Mouse (Mus musculus) right cerebral cortex, postnatal 36 days (tissue): ENCODE measurements around the gene Cep63.

Experiments used
- DNase-seq, 2 experiments: peaks; one replicate each; pipeline ENCODE4 v3.0.0; 2022; ENCODE audit warnings: low spot score in 2 of 2, mixed read lengths in 1 of 2

Cep63 gene

GRCm38 (mm10) chr9:102625983-102626838 is at the start of gene Cep63, which contains the start of gene Anapc13:
Gene Cep63 (minus strand): TSS chr9:102626534.
Gene Anapc13 (plus strand): TSS chr9:102626296.
- peak; percentile 96 for DNase-seq

- no peak for DNase-seq
Observed at GRCm38 (mm10) chr9:102675922-102676321, 49.6 kb upstream of the Cep63 start.

GRCm38 (mm10) chr9:102673381-102673780 is 47.0 kb upstream of the Cep63 start:
- DNase-seq = no peak

GRCm38 (mm10) chr9:102668906-102669305 is 42.6 kb upstream of the Cep63 start:
- no peak for DNase-seq

GRCm38 (mm10) chr9:102668115-102668514 is 41.8 kb upstream of the Cep63 start:
- DNase-seq = no peak

GRCm38 (mm10) chr9:102656355-102657095 is 30.2 kb upstream of the Cep63 start:
- DNase-seq = no peak

- no peak for DNase-seq
Observed at GRCm38 (mm10) chr9:102651199-102651720, 24.9 kb upstream of the Cep63 start.

- no peak for DNase-seq
Observed at GRCm38 (mm10) chr9:102650637-102651036, 24.3 kb upstream of the Cep63 start.

GRCm38 (mm10) chr9:102649917-102650527 is 23.7 kb upstream of the Cep63 start:
- no peak for DNase-seq

- DNase-seq = no peak
Observed at GRCm38 (mm10) chr9:102647010-102647409, 20.7 kb upstream of the Cep63 start.

- DNase-seq = no peak
Observed at GRCm38 (mm10) chr9:102645119-102645695, 18.9 kb upstream of the Cep63 start.

- DNase-seq = no peak
Observed at GRCm38 (mm10) chr9:102643486-102644101, 17.3 kb upstream of the Cep63 start.

- no peak for DNase-seq
Observed at GRCm38 (mm10) chr9:102643071-102643485, 16.7 kb upstream of the Cep63 start.

GRCm38 (mm10) chr9:102641531-102641930 is 15.2 kb upstream of the Cep63 start:
- DNase-seq = no peak

GRCm38 (mm10) chr9:102639510-102639909 is 13.2 kb upstream of the Cep63 start:
- DNase-seq = no peak

GRCm38 (mm10) chr9:102638963-102639362 is 12.6 kb upstream of the Cep63 start:
- no peak for DNase-seq

GRCm38 (mm10) chr9:102637115-102637514 is 10.8 kb upstream of the Cep63 start:
- no peak for DNase-seq

GRCm38 (mm10) chr9:102636553-102636952 is 10.2 kb upstream of the Cep63 start:
- DNase-seq = no peak

- no peak for DNase-seq
Observed at GRCm38 (mm10) chr9:102634453-102634852, 8.1 kb upstream of the Cep63 start.

- DNase-seq = no peak
Observed at GRCm38 (mm10) chr9:102632923-102633537, 6.7 kb upstream of the Cep63 start.

- no peak for DNase-seq
Observed at GRCm38 (mm10) chr9:102632173-102632572, 5.8 kb upstream of the Cep63 start.
